Mouse (Mus musculus): ENCODE measurements around the gene Gm28230.

The Gm28230 gene

GRCm38 (mm10) chr2:74722949-74723348, 3.6 kb upstream of the Gm28230 start:
- in situ Hi-C loops (cut with MboI, MseI): loop anchor here (5.0 kb wide), 1 partner anchor 239 kb away; no protein-coding TSS in a partner anchor

- in situ Hi-C loops (cut with MboI, MseI): loop anchor here (5.0 kb wide), 1 partner anchor 238 kb away; no protein-coding TSS in a partner anchor
Measured at GRCm38 (mm10) chr2:74724244-74725015, 2.1 kb upstream of the Gm28230 start.

- in situ Hi-C loops (cut with MboI, MseI): no loop called here
Measured at GRCm38 (mm10) chr2:74725171-74725570, 1.4 kb upstream of the Gm28230 start.

- in situ Hi-C loops (cut with MboI, MseI): no loop called here
Measured at GRCm38 (mm10) chr2:74726973-74727639, 578 bp downstream of the Gm28230 start.

GRCm38 (mm10) chr2:74727640-74728302, 1.2 kb downstream of the Gm28230 start:
- in situ Hi-C loops (cut with MboI, MseI): no loop called here

GRCm38 (mm10) chr2:74728303-74728680, 1.8 kb downstream of the Gm28230 start:
- in situ Hi-C loops (cut with MboI, MseI): no loop called here

- in situ Hi-C loops (cut with MboI, MseI): no loop called here
Measured at GRCm38 (mm10) chr2:74730331-74730730, 3.8 kb downstream of the Gm28230 start.

GRCm38 (mm10) chr2:74731055-74731454, 4.5 kb downstream of the Gm28230 start:
- in situ Hi-C loops (cut with MboI, MseI): no loop called here

- in situ Hi-C loops (cut with MboI, MseI): no loop called here
Measured at GRCm38 (mm10) chr2:74731799-74732512, 5.4 kb downstream of the Gm28230 start.

GRCm38 (mm10) chr2:74732513-74733316, 6.2 kb downstream of the Gm28230 start:
- in situ Hi-C loops (cut with MboI, MseI): no loop called here

- in situ Hi-C loops (cut with MboI, MseI): no loop called here
Measured at GRCm38 (mm10) chr2:74733317-74733661, 6.8 kb downstream of the Gm28230 start.

- in situ Hi-C loops (cut with MboI, MseI): no loop called here
Measured at GRCm38 (mm10) chr2:74733765-74734164, 7.2 kb downstream of the Gm28230 start.

GRCm38 (mm10) chr2:74734451-74734850, 7.9 kb downstream of the Gm28230 start:
- in situ Hi-C loops (cut with MboI, MseI): no loop called here

- in situ Hi-C loops (cut with MboI, MseI): no loop called here
Measured at GRCm38 (mm10) chr2:74734996-74735811, 8.7 kb downstream of the Gm28230 start.

- in situ Hi-C loops (cut with MboI, MseI): no loop called here
Measured at GRCm38 (mm10) chr2:74735851-74736687, 9.5 kb downstream of the Gm28230 start.

GRCm38 (mm10) chr2:74736688-74737577, 10.4 kb downstream of the Gm28230 start:
- in situ Hi-C loops (cut with MboI, MseI): no loop called here

GRCm38 (mm10) chr2:74737578-74738070, 11.1 kb downstream of the Gm28230 start:
- in situ Hi-C loops (cut with MboI, MseI): no loop called here

All from T-helper 2 cell (primary cell).